Mouse (Mus musculus): Measurements from ENCODE around the gene Mcm10. TPM values are rescaled to one million over a fixed set of nuclear protein-coding genes. Genes with fewer than 3 reads are reported as not detected.

The Mcm10 gene
- polyA plus RNA-seq, 1 experiment from 2014 or later, result 17.4 TPM

Other genes with a start within 250 kb of the Mcm10 start
- gene Sephs1, start 131.2 kb downstream of the Mcm10 start, polyA plus RNA-seq (2015; fragmentation: Nextera tagmentation; extraction: Ambion mirVana), result 38.2 and 38.7 TPM in 2 replicates
- 227 and 242 TPM in 2 replicates for gene Phyh, start 93.8 kb downstream of the Mcm10 start, polyA plus RNA-seq (2015; fragmentation: Nextera tagmentation; extraction: Ambion mirVana)
- gene Ucma, start 36.7 kb downstream of the Mcm10 start, polyA plus RNA-seq (2015; fragmentation: Nextera tagmentation; extraction: Ambion mirVana), result 0.29 and 0.49 TPM in 2 replicates
- 17.9 TPM in 2 replicates for gene Optn, start 51.3 kb upstream of the Mcm10 start, polyA plus RNA-seq (2015; fragmentation: Nextera tagmentation; extraction: Ambion mirVana)
- 6.5 and 8.8 TPM in 2 replicates for gene Ccdc3, start 125.0 kb upstream of the Mcm10 start, polyA plus RNA-seq (2015; fragmentation: Nextera tagmentation; extraction: Ambion mirVana)

Data from heart, embryonic 16.5 days (tissue).